Mouse (Mus musculus) E14TG2a.4 (cell line): ENCODE measurements around the gene Scamp5.

Experiments
- CTCF ChIP-seq: conservative IDR thresholded peaks from 2 replicates; pipeline ENCODE4 v1.5.1; 2014; ENCODE audit warnings: low read length
- NANOG ChIP-seq: IDR thresholded peaks from 2 replicates; pipeline ENCODE4 v1.6.1; 2014; ENCODE audit warnings: borderline replicate concordance, low read length, mixed read lengths

GRCm38 (mm10) chr9:57431202-57431601 lies 36.7 kb downstream of the Scamp5 start:
- no peak for TF ChIP-seq CTCF
- TF ChIP-seq NANOG = no peak
